Mouse (Mus musculus) ES-Bruce4 (cell line): Measurements from ENCODE around the gene Nhs.

ENCODE experiments used
- CTCF ChIP-seq: IDR thresholded peaks from one replicate; pipeline ENCODE4 v1.8.1; 2011; ENCODE audit warnings: low read depth, low read length
- POLR2A ChIP-seq: IDR thresholded peaks from one replicate; pipeline ENCODE4 v1.8.1; 2011; ENCODE audit warnings: low read length; ENCODE audit not compliant: insufficient read depth

DNA sequence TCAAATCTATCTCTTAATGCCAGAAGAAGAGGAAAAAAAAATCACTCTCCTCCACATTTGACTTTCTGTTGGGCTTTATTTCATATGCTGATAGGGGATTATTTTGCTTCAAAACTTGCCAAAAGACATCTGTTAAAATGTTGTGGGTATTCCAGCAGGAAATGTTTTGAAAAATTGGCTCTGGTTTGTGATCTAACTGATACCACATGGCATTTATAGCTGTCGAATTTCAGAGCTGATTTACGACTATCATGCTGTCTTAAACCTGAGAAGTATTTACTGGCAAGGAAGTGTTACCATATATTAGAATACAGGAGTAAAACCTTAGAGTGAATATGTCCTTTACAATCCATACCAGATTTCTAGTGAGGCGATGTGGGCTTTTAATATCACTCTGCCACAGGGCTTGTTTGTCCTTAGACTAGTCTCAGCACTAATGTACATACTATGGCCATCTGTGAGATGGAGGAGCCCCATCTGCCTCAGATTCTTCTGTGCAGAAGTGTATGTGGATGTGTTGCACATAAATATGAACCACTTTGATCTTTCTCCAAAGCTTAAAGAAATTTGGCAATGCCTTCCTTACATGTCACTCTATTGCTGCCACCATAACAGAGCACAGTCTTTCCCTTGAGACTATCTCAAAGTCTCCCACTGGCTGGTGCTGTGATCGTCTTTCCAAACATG, 305.8 kb downstream of the Nhs start:
- no peak for TF ChIP-seq CTCF
- TF ChIP-seq POLR2A, result no peak
